Mouse (Mus musculus): ENCODE results near the gene Best2.

The Best2 gene

GRCm38 (mm10) chr8:85021514-85022055 is 7.3 kb upstream of the Best2 start:
- DNase-seq: no peak

GRCm38 (mm10) chr8:85017209-85017608 is 2.9 kb upstream of the Best2 start:
- DNase-seq: no peak

- DNase-seq: no peak
These were observed 2.4 kb upstream of the Best2 start for GRCm38 (mm10) chr8:85016724-85017123.

- DNase-seq: peak; percentile 83
These were observed 996 bp downstream of the Best2 start for GRCm38 (mm10) chr8:85013230-85013840.

- no peak for DNase-seq
These were observed 3.1 kb downstream of the Best2 start for GRCm38 (mm10) chr8:85011242-85011641.

GRCm38 (mm10) chr8:85007686-85008085 is 6.6 kb downstream of the Best2 start:
- peak; percentile 74 for DNase-seq

GRCm38 (mm10) chr8:84997649-84998295 is 16.6 kb downstream of the Best2 start:
- peak; percentile 93 for DNase-seq

- DNase-seq: no peak
These were observed 17.4 kb downstream of the Best2 start for GRCm38 (mm10) chr8:84996978-84997377.

GRCm38 (mm10) chr8:84995680-84996079 is 18.7 kb downstream of the Best2 start:
- no peak for DNase-seq

GRCm38 (mm10) chr8:84994375-84994774 is 20.0 kb downstream of the Best2 start:
- no peak for DNase-seq

GRCm38 (mm10) chr8:84990836-84991235 is 23.5 kb downstream of the Best2 start:
- DNase-seq: peak; percentile 86

- peak; percentile 99 for DNase-seq
These were observed 24.0 kb downstream of the Best2 start, which contains the start of gene Hook2 for GRCm38 (mm10) chr8:84990349-84990748. TSS of gene Hook2 (plus strand) at chr8:84990603.

- peak; percentile 97 for DNase-seq
These were observed 24.5 kb downstream of the Best2 start for GRCm38 (mm10) chr8:84989810-84990209.

GRCm38 (mm10) chr8:84989311-84989731 is 25.0 kb downstream of the Best2 start:
- peak; percentile 71 for DNase-seq

- DNase-seq: no peak
These were observed 26.4 kb downstream of the Best2 start for GRCm38 (mm10) chr8:84987903-84988302.

- DNase-seq: no peak
These were observed 26.9 kb downstream of the Best2 start for GRCm38 (mm10) chr8:84987388-84987787.

- DNase-seq: no peak
These were observed 27.9 kb downstream of the Best2 start for GRCm38 (mm10) chr8:84986379-84986945.

- peak; percentile 96 for DNase-seq
These were observed 28.5 kb downstream of the Best2 start for GRCm38 (mm10) chr8:84985684-84986378.

- DNase-seq: peak; percentile 65
These were observed 29.2 kb downstream of the Best2 start for GRCm38 (mm10) chr8:84985049-84985683.

GRCm38 (mm10) chr8:84984294-84985048 is 29.9 kb downstream of the Best2 start:
- DNase-seq: peak; percentile 74

GRCm38 (mm10) chr8:84982499-84983011 is 31.8 kb downstream of the Best2 start:
- no peak for DNase-seq
